Mouse (Mus musculus) mature B cell (primary cell): ENCODE measurements around the gene Fbxo47.

Source experiments
- in situ Hi-C: fragments of 300-500 bp; cut with MboI; formaldehyde crosslinking; loops from 2 replicates; pipeline ENCODE4 v1.14.3; 2019

The Fbxo47 gene

GRCm38 (mm10) chr11:97811569-97812362, 72.2 kb downstream of the Fbxo47 start:
- in situ Hi-C loops: no loop called here

- in situ Hi-C loops: no loop called here
Measured at GRCm38 (mm10) chr11:97810970-97811369, 73.0 kb downstream of the Fbxo47 start.

- in situ Hi-C loops: no loop called here
Measured at GRCm38 (mm10) chr11:97810356-97810755, 73.6 kb downstream of the Fbxo47 start.

- in situ Hi-C loops: no loop called here
Measured at GRCm38 (mm10) chr11:97809235-97810121, 74.5 kb downstream of the Fbxo47 start.

GRCm38 (mm10) chr11:97808621-97809234, 75.2 kb downstream of the Fbxo47 start:
- in situ Hi-C loops: no loop called here

- in situ Hi-C loops: no loop called here
Measured at GRCm38 (mm10) chr11:97808093-97808492, 75.9 kb downstream of the Fbxo47 start.

GRCm38 (mm10) chr11:97807626-97808025, 76.3 kb downstream of the Fbxo47 start:
- in situ Hi-C loops: no loop called here

- in situ Hi-C loops: no loop called here
Measured at GRCm38 (mm10) chr11:97806613-97806964, 77.4 kb downstream of the Fbxo47 start.

- in situ Hi-C loops: no loop called here
Measured at GRCm38 (mm10) chr11:97805662-97806612, 78.0 kb downstream of the Fbxo47 start.

GRCm38 (mm10) chr11:97804841-97805661, 78.9 kb downstream of the Fbxo47 start:
- in situ Hi-C loops: no loop called here

GRCm38 (mm10) chr11:97803847-97804246, 80.1 kb downstream of the Fbxo47 start:
- in situ Hi-C loops: no loop called here
